Mouse (Mus musculus): ENCODE results near the gene Mtnr1a.

The Mtnr1a gene

GRCm38 (mm10) chr8:45109371-45110063, 40.6 kb downstream of the Mtnr1a start:
- DNase-seq (ENCODE audit: low spot score in 2 of 2), result peak; percentile 54 to 67

GRCm38 (mm10) chr8:45110064-45110812, 41.3 kb downstream of the Mtnr1a start:
- no peak for DNase-seq (ENCODE audit: low spot score in 2 of 2)

GRCm38 (mm10) chr8:45110813-45111104, 41.8 kb downstream of the Mtnr1a start:
- no peak for DNase-seq (ENCODE audit: low spot score in 2 of 2)

GRCm38 (mm10) chr8:45111820-45112219, 42.9 kb downstream of the Mtnr1a start:
- DNase-seq (ENCODE audit: low spot score in 2 of 2), result no peak

GRCm38 (mm10) chr8:45117588-45117987, 48.7 kb downstream of the Mtnr1a start:
- peak in 1 of 2 experiments; percentile 13 for DNase-seq (ENCODE audit: low spot score in 2 of 2)

- no peak for DNase-seq (ENCODE audit: low spot score in 2 of 2)
Measured at GRCm38 (mm10) chr8:45125680-45126079, 56.7 kb downstream of the Mtnr1a start.

All from frontal cortex, postnatal 36 days (tissue).